Mouse (Mus musculus): ENCODE results near the gene Stxbp2.

DNA sequence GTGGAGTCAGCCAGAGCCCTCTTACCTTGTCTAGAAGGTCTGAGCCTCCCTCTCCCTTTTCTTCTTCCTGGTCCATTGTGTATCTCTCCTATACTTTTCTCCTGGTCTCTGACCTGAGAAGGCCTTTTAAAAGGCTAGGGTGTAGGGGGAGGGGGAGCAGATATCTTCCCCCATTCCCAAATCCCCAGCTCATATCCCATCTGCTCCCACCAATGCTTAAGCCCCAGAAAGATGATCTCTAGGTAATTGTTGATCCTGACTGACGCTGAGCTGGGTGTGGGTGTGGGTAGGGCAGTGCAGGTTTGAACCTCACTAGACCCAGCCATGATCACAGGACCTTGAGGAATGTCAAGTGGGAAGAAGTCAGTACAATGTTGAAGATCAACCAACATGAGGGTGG lies 5.3 kb upstream of the Stxbp2 start, which contains the start of gene Pcp2:
- no peak for TF ChIP-seq POLR2A (IDR thresholded peaks at IDR 0.05; ENCODE audit: extremely low read depth, insufficient read depth, low read length)
- TF ChIP-seq CTCF (IDR thresholded peaks at IDR 0.05; ENCODE audit: extremely low read depth, insufficient read depth, low read length): no peak
